Mouse (Mus musculus): ENCODE data around the gene Frmd5. TPM values are rescaled to one million over a fixed set of nuclear protein-coding genes. Genes with fewer than 3 reads are reported as not detected.

Frmd5 gene
- total RNA-seq, 2 experiments from 2014 or later = not detected

GRCm38 (mm10) chr2:121642934-121643333 is 164.0 kb downstream of the Frmd5 start:
- no peak for ATAC-seq (replicated peaks; ENCODE audit: low FRiP score, low TSS enrichment, poor library complexity, severe bottlenecking)

DNA sequence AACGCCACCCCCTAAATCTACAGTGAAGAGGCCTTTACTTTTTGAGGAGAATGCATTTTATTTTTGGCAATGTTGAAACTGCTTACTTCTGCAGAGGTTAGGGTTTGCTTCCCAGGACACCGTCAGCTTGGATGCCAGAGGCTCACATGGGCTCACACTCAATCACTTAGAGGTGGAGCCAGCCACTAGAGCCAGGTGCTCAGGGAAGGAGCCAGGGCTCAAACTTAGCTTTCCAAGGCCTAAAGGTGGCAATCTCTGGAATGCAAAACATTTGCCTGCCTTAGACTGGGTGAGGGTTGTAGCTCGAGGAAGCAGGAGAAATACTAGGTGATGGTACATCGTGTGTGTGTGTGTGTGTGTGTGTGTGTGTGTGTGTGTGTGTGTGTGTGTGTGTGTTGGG is 174.8 kb downstream of the Frmd5 start:
- no peak for ATAC-seq (replicated peaks; ENCODE audit: low FRiP score, low TSS enrichment, poor library complexity, severe bottlenecking)

DNA sequence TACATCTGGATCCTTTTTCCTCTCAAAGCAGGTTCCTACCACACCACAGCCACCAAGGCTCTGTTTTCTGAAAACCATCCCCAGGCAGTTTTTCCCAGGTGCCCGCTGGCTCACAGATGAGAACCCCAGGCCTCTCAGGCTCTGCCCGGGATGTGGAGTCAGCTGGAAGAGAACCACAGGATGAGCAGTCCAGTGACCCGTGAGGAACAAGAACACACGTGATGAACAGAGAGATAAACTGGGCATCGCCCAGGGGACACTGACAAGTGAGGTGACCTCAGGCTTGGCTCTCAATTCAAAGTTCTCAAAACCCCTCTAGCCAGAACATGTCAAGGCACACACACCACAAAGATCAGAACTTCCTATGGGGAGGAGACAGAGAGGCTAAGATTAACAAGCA is 176.6 kb downstream of the Frmd5 start:
- no peak for ATAC-seq (replicated peaks; ENCODE audit: low FRiP score, low TSS enrichment, poor library complexity, severe bottlenecking)

GRCm38 (mm10) chr2:121628290-121628689 is 178.6 kb downstream of the Frmd5 start:
- ATAC-seq (replicated peaks; ENCODE audit: low FRiP score, low TSS enrichment, poor library complexity, severe bottlenecking) = no peak

- ATAC-seq (replicated peaks; ENCODE audit: low FRiP score, low TSS enrichment, poor library complexity, severe bottlenecking) = no peak
Observed at GRCm38 (mm10) chr2:121625901-121626300, 181.0 kb downstream of the Frmd5 start.

DNA sequence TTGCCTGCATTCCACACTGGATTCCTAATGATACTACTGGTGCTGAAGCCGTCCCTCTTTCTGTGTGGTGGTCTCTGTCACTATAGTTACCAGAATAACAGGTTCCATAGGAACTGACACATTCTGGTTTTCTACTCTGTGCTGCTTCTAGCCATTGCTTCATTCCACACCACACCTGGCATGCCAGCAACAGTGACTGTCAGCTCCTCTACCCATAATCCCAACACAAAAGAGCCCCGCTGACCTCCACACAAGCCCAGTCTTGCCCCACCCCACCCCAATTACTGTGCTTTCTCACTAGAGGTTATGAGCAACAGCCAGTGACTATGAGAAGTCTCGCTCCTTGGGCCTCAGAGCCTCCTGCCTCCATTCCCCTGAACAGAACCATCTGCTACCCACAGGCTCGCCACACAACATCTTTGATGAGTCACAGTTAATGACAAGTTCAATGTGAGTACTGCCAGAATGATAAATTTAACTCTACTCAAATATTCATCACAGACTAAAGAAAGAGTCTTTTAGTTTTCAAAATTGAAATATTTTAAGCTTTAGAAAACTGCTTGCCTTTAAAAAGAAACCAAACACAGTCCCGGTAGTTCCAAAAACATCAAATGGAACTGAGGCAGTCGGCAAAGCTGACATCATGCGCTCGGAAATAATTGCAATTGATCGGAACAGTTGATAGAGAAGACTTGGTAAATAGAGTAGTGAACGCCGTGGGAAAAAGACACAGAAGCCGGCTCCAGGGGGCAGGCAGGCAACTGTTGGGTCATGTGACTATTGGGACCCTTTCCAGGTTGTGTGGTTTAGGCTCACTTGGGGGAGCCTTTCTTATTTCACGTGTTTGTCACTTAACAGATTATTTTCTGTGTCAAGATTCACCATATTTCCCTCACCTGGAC is 185.4 kb downstream of the Frmd5 start:
- ATAC-seq (replicated peaks; ENCODE audit: low FRiP score, low TSS enrichment, poor library complexity, severe bottlenecking) = no peak

GRCm38 (mm10) chr2:121620582-121621261 is 186.2 kb downstream of the Frmd5 start:
- no peak for ATAC-seq (replicated peaks; ENCODE audit: low FRiP score, low TSS enrichment, poor library complexity, severe bottlenecking)

- ATAC-seq (replicated peaks; ENCODE audit: low FRiP score, low TSS enrichment, poor library complexity, severe bottlenecking) = no peak
Observed at GRCm38 (mm10) chr2:121615199-121615559, 191.7 kb downstream of the Frmd5 start.

DNA sequence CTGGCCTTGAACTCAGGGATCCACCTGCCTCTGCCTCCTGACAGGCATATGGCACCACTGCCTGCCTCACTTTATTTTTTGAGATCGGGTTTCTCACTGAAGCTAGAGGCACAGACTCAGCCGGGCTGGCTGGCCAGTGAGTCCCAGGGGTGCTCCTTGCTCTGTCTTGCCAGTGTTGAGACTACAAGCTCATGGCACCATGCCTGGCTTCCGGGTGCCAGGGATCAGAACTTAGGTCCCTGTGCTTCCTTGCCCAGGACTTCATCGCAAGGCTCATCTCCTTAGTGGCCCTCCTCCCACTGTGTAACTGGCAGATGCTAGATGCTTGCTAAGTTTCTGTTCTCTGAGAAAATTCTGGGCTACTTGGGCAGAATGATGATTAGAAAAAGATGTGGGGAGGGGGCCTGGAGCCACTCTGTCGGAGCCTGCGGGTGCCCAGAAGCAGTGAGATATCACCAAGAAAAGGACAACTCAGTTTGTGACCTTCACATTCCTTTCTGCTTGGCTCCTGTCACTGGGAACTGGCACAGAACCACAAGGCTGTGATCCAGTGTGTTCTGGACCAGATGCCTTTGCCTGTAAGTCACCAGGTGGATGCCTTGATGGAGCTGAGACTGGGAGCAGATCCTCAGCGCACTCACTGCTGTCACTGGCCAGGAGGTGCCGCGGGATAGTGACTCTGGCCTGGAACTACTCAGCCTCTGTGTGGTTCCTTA is 192.2 kb downstream of the Frmd5 start:
- no peak for ATAC-seq (replicated peaks; ENCODE audit: low FRiP score, low TSS enrichment, poor library complexity, severe bottlenecking)

DNA sequence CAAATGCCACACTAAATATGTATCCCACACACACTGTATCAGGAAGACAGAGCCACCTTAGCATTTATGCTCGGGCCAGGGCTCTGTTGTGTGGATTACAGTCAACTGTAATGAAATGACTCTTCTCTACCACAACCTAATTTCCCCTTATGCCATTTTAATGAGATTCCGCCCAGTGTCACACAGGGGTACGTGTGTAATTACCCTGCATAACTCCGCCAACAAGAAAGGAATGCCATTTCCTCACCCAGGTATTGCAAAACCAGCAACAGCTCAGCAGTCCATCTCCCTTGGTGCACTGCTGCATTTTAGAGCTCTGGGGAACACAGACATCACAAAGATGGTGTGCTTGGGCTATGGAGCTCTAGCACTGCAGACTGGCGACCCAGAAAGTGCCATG is 194.8 kb downstream of the Frmd5 start:
- no peak for ATAC-seq (replicated peaks; ENCODE audit: low FRiP score, low TSS enrichment, poor library complexity, severe bottlenecking)

GRCm38 (mm10) chr2:121610008-121610884 is 196.6 kb downstream of the Frmd5 start:
- no peak for ATAC-seq (replicated peaks; ENCODE audit: low FRiP score, low TSS enrichment, poor library complexity, severe bottlenecking)

DNA sequence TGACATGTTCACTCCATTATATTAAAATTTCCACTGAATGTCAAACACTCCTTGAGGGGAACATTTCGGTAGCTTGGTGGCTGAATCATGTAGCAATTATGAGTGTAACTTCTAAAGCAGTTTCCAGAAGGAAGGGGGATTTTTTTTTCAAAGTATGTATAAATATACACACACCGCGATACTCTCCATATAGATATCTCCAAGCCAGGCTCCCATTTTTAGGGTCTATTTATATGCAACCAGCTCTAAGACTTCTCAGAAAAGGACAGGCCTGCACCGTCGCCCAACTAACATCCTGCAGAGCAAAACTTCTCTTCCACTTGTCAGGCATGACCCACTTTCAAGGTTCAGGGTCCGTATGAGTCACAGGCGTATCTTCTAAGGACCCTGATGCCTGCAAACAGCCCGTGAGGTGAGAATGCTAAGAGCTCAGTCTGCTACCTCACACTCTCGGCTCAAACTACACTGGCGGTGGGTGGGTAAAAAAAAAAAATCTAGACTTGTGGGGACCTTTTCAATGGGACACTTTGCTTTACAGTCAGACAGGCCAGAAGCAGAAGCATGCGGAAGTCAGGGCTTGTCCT is 197.7 kb downstream of the Frmd5 start:
- ATAC-seq (replicated peaks; ENCODE audit: low FRiP score, low TSS enrichment, poor library complexity, severe bottlenecking) = no peak

GRCm38 (mm10) chr2:121602397-121602796 is 204.5 kb downstream of the Frmd5 start:
- no peak for ATAC-seq (replicated peaks; ENCODE audit: low FRiP score, low TSS enrichment, poor library complexity, severe bottlenecking)

- ATAC-seq (replicated peaks; ENCODE audit: low FRiP score, low TSS enrichment, poor library complexity, severe bottlenecking) = no peak
Observed at GRCm38 (mm10) chr2:121601543-121601942, 205.3 kb downstream of the Frmd5 start.

GRCm38 (mm10) chr2:121600736-121601135 is 206.2 kb downstream of the Frmd5 start:
- ATAC-seq (replicated peaks; ENCODE audit: low FRiP score, low TSS enrichment, poor library complexity, severe bottlenecking) = no peak

- ATAC-seq (replicated peaks; ENCODE audit: low FRiP score, low TSS enrichment, poor library complexity, severe bottlenecking) = no peak
Observed at GRCm38 (mm10) chr2:121598249-121598648, 208.6 kb downstream of the Frmd5 start.

DNA sequence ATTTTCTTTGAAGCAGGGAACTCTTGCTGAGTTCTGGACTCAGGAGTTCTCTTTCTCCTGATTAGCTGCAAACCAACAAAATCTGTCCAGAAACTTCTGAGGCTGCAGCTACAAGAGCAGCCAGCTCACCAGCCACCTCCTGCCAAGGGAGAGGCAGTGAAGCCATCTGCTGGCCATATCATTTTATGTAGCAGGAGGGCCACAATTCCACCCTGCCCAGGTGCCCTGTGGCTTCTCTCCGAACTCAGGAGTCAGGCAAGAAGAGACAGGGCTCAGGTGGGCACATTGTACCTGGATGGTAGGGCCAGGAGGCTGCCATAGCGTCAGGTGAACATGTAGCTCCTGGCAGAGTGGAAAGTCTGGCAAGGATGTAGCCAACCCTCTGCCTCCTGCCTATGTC is 210.3 kb downstream of the Frmd5 start:
- ATAC-seq (replicated peaks; ENCODE audit: low FRiP score, low TSS enrichment, poor library complexity, severe bottlenecking) = no peak

GRCm38 (mm10) chr2:121594660-121595291 is 212.1 kb downstream of the Frmd5 start:
- peak; percentile 81 for ATAC-seq (replicated peaks; ENCODE audit: low FRiP score, low TSS enrichment, poor library complexity, severe bottlenecking)

DNA sequence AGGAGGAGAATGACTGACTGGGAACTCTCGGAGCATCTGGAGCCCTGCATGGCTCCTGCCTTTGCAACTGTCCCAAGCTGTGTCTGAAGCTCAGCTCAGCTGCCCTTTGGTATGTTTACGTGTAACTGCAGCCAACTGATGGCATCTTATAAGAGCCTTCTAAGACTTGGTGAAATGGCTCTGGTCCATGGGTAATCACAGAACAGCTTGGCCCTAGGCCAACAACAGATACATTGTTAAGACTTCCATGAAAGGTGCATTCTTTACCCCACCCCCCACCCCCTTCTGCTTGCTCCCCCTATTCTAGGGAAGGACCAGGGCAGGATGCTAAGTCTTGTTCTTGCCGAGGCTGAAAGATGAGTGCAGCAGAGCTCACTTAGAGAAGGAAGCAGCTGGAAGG is 212.8 kb downstream of the Frmd5 start:
- ATAC-seq (replicated peaks; ENCODE audit: low FRiP score, low TSS enrichment, poor library complexity, severe bottlenecking) = no peak

Measured in megakaryocyte-erythroid progenitor cell, adult 5-6 weeks (primary cell).